Mouse (Mus musculus) c-Kit-positive CD71-positive TER-119-negative erythroid progenitor cells, embryonic 14.5 days (primary cell): ENCODE measurements at regions not wholly inside any gene's neighbourhood (a gene's known extent, or its start where the extent isn't known, plus 50 kb on each side); places are given as distances from the start of the nearest gene placed in this dataset.

Experiments
- DNase-seq: peaks from one replicate; pipeline ENCODE4 v3.0.0-alpha.2; 2013; ENCODE audit warnings: low read depth

DNA sequence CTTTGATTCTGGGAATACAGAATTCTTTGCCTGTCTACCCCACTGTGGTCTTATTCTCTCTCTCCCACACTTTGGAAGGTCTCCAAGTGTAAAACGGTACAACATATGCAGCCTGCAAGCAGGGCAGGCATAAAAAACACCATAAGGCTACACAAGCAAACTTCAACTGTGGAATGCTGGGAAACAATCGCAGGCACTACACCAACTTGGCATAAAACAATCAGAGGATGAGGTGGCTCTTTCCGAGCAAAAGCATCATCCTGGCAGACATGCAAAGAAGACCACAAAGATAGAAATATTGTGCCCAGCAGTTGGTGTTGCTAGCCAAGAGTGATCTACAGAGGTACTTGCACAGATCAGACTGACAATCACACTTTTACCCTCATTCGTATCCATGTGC, 88.0 kb upstream of the Galnt5 start:
- no peak for DNase-seq

DNA sequence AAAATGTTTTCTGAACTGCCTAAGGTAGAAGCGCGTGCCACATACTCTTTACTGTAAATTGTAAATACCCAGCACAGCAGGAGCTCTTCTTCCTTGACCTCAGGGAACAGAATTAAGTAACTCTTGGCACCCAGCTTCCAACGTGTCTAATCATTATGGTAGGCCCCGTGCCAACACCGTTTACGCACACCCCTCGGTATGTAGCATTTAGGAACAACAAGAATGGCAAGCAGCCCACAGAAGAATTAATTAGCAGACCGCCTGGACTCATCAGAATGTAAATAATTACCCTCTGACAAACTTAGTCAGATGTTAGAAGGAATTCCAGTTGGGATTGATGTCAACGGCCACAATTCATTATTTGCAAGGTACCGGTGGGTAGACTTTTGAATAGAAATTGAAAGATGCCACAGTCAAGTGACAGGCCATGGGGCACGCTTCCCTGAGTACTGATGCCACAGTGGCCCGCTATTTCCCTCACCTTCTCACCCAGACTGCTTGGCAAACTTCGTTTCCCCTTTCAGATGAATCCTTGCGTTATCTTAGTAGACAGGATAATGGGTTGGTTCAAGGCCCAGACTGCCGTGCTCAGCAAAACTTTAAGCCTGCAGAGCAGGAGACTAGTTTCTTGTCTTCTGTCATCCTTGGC, 81.2 kb upstream of the Galnt5 start:
- no peak for DNase-seq

DNA sequence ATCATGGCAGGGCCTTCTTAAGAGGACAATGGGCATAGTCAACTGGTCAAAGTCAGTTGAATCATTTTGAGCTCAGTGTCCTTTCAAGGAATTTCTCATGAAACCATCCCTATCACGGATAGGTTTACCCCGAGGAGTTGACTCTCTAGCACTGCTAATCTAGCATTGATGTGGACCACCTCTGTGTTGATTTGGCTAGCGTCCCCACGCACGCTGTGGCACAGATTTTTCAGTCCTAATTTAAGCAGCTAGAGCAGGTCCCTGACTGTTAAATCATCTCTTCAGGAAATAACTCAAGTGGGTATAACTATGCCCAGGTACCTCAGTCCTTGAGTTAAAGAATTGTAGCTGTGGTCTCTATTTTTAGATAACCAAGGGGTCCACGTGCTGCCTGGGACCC, 80.0 kb upstream of the Galnt5 start:
- no peak for DNase-seq

- DNase-seq = peak; percentile 17
Measured at GRCm38 (mm10) chr2:57919102-57919731, 78.5 kb upstream of the Galnt5 start.

- DNase-seq = no peak
Measured at GRCm38 (mm10) chr2:57934062-57934822, 63.4 kb upstream of the Galnt5 start.
